Mouse (Mus musculus) embryonic fibroblast, embryonic 13.5 days (primary cell): ENCODE data around the gene Il12rb2. TPM values are rescaled to one million over a fixed set of nuclear protein-coding genes. Genes with fewer than 3 reads are reported as not detected.
A peak's percentile ranks its signal among the peaks of the same experiment; 100 is the strongest.

Experiments
- H3K27ac ChIP-seq: 2 replicates; pipeline ENCODE4 v1.5.1; 2012; ENCODE audit warnings: low read length, control low read depth, inconsistent platforms; ENCODE audit not compliant: insufficient read depth
- H3K4me1 ChIP-seq: 2 replicates; pipeline ENCODE4 v1.6.1; 2011; ENCODE audit warnings: low read length; ENCODE audit not compliant: control insufficient read depth, insufficient read depth
- H3K4me3 ChIP-seq: 2 replicates; pipeline ENCODE4 v1.5.1; 2011; ENCODE audit warnings: mild to moderate bottlenecking, control low read depth, low read length; ENCODE audit not compliant: insufficient read depth
- CTCF ChIP-seq: IDR thresholded peaks from 2 replicates; pipeline ENCODE4 v1.5.1; 2011; ENCODE audit warnings: mild to moderate bottlenecking, control low read depth, low read length, moderate library complexity, borderline replicate concordance; ENCODE audit not compliant: insufficient read depth
- POLR2A ChIP-seq: IDR thresholded peaks from 2 replicates; pipeline ENCODE4 v1.6.1; 2011; ENCODE audit warnings: low read depth, mild to moderate bottlenecking, control low read depth, low read length, moderate library complexity
- polyA plus RNA-seq: library from polyadenylated mRNA; stranded (reverse); fragments of >200 nt; gene quantifications from 2 replicates; pipeline ENCODE4 v1.2.4, GENCODE M21; 2011; ENCODE audit warnings: low read depth; ENCODE audit not compliant: missing spikeins, insufficient read length

Il12rb2 gene
- polyA plus RNA-seq, 1 experiment = not detected

DNA sequence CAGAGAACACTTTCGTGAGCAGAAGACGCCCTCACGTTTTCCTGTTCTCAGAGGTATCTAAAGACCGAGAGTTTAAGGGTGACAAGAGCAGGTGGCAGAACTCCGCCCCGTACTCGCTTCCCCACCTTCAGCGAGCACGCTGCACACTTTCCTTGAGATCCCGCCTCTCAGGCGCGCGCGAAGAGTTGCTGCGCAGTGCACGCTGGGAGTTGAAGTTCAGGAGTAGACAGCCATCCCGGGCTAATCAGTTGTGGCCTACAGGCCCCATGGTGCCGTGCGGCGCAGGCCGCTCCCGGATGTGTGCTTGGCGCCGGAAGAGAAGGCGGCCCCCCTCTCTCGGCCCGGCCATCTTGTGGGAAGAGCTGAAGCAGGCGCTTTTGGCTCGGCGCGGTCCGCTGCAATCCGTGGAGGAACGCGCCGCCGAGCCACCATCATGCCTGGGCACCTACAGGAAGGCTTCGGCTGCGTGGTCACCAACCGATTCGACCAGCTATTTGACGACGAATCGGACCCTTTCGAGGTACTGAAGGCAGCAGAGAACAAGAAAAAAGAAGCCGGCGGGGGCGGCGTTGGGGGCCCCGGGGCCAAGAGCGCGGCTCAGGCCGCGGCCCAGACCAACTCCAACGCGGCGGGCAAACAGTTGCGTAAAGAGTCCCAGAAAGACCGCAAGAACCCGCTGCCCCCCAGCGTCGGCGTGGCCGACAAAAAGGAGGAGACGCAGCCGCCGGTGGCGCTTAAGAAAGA lies 109.2 kb downstream of the Il12rb2 start:
- peak overlapping the region; percentile 62 for H3K27ac ChIP-seq
- peak overlapping the region; percentile 98 for H3K4me3 ChIP-seq
- no peaks in the 10 kb centered on the region for H3K4me1 ChIP-seq
- TF ChIP-seq CTCF = no peak
- TF ChIP-seq POLR2A = peak; percentile 75

DNA sequence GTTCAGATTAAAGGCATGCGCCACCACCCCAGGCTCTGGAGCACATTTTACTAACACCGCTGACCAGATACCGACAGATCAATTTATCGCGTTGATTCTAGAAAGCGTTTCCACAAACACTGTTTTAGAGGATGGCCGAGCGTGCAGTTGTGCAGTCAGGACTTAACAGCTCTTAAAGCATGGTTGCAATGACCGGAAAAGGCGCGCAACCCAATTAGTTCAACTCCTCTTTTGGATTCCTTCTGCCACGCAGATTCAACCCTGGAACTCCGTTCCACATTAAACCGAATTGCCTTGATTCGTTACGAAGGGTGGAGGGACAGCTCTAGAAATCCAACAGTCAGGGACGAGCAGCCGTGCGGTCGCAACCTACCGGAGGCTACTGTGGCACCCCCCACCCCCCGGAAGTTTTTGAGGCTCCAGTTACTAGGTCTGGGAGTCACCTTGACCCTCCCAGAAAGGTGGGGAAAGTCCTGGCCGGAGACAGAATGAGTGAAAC lies 109.8 kb downstream of the Il12rb2 start:
- peak overlapping the region; percentile 62 for H3K4me3 ChIP-seq
- H3K4me1 ChIP-seq = no peaks in the 10 kb centered on the region
- TF ChIP-seq POLR2A (no peak), CTCF (no peak)
- H3K27ac ChIP-seq = no peak overlapping the region

DNA sequence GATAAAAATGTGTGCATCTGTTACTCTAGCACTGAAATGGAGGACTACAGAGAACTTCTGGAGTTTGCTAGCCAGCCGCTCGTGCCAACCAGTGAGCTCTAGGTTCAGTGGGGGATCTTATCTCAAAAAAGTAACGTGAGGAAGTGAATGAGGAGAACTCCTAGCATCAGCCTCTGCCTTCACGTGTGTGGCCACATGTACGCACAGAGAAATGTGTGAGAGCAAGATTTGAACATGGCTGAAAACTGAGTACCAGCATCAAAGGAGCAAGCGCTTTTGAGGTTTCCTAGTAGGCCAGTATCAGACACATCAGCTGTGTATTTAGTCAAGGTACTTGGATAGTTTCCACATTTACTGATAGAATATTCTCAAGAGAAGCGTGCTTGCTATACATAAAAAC lies 111.1 kb downstream of the Il12rb2 start:
- Histone ChIP-seq H3K4me3 (no peak overlapping the region), H3K27ac (no peak overlapping the region), H3K4me1 (no peaks in the 10 kb centered on the region)
- TF ChIP-seq CTCF (no peak), POLR2A (no peak)

DNA sequence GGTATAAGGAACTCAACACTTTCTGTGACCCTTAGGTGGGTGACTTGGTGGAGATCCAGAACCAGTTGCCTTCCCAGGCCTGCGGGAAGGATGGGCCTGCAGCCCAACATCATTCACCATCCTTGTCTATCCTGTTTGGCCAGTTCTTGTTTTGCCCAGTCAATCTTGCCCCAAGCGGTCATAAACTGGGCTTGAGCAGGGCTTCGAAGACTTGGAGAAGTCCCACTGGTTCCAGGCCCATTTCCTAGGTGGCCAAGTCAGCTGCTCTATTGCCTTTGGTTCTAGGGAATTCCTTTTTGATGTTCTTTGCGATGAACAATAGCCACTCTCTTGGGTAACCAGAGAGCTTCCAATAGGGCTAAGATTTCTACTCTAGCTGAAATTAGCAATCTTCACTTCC lies 124.9 kb downstream of the Il12rb2 start:
- no peaks in the 10 kb centered on the region for H3K4me1 ChIP-seq
- TF ChIP-seq CTCF = no peak
- no peak for TF ChIP-seq POLR2A
- H3K27ac ChIP-seq = no peak overlapping the region
- H3K4me3 ChIP-seq = no peak overlapping the region

DNA sequence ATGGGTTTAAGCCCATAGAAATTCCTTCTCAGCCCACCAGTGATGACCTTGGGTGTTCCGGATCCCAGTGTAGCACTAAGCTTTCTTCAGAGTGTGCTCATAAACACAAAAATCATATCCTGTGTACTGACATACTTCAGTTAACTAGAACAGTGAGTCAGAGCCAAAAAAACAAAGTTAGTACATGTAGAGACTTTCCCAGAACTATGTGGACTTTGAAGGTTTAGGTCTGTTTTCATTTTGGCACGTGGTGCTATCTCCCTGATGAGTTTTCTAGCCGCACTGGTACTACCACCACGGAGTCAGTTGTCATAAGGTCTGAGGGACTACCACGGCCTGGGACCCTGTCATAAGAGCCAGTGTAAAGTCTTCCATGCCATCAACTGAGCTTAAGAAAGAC lies 131.5 kb downstream of the Il12rb2 start:
- Histone ChIP-seq H3K4me3 (no peak overlapping the region), H3K27ac (no peak overlapping the region), H3K4me1 (no peaks in the 10 kb centered on the region)
- TF ChIP-seq POLR2A (no peak), CTCF (no peak)

DNA sequence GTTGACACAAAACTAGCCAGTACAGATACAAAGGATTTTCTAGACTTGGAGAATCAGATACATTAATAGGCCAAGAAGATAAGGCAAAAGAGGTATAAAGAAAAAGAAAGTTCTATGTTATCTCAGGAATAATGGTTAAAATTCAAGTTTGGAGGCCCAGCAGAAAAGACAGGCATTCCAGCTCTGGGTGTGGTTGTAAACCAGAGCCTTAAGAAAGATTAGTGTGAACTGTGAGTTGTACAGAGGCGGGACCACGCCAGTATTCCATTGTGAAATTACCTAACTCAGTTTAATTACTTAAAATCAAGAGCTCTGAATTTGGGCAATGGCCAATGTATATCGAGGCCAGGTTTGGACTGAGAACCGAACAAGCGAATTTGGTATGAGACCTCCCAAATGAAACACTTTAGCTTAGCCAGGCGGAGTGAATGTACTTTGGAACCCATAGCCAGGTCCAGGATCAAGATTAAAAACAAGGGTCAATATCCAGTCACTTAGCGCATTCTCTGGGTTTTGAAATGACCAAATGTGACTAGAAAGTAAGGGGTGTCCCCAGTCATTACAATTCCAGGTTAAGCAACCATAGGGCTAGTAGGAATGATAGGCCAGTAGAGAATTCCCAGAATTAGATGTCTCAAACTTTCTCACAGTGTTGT lies 132.1 kb downstream of the Il12rb2 start:
- Histone ChIP-seq H3K27ac (no peak overlapping the region), H3K4me3 (no peak overlapping the region), H3K4me1 (no peaks in the 10 kb centered on the region)
- TF ChIP-seq CTCF (no peak), POLR2A (no peak)

Other genes starting within 250 kb of the Il12rb2 start
- 657 and 685 TPM in 2 replicates for gene Serbp1, start 138.0 kb downstream of the Il12rb2 start, polyA plus RNA-seq
- not detected in 2 replicates for gene Il23r, start 115.7 kb upstream of the Il12rb2 start, polyA plus RNA-seq
- not detected in 2 replicates for gene Tacstd2, start 159.6 kb upstream of the Il12rb2 start, polyA plus RNA-seq